Mouse (Mus musculus): ENCODE measurements around the gene Xpo4.

Gene Xpo4

DNA sequence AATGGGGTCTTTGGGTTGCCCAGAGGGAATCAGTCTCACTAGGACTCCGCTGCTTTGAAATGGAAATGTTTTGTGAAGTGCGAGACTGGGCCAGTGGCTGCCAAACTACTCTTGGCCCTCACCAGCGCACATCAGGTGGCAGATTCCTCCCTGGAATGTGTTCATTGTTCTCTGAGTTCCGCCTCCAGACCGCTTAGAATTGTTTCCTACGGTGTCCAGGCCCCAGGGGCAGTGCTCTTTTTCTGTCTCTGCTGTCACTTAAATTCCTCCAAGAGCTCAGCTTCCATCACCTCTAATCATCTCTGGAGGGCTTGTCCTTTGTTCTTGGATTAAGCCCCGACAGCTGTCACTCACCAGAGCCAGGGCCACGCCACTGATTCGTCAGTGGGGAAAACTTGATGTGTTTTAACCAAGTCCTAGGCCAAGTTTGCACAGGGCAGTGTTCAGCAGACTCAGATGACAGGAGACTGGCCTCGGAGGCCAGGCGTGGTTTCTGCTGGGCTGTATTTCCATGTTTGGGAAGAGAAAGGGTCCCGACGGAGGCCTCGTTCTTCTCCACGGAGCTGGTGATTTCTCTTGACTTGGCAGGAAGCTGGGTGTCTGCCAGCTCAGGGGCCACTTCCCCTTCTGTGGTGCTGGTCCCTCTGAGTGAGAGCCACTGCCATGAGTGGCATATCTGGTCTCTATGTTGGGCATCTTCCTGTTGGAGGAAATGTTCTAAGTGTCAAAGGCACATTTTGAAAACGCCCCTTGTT lies 127.8 kb downstream of the Xpo4 start:
- in situ Hi-C loops (cut with MboI, MseI), result no loop called here

- in situ Hi-C loops (cut with MboI, MseI), result no loop called here
Measured at GRCm38 (mm10) chr14:57536820-57537219, 128.4 kb downstream of the Xpo4 start.

GRCm38 (mm10) chr14:57535646-57536045 lies 129.6 kb downstream of the Xpo4 start:
- in situ Hi-C loops (cut with MboI, MseI), result no loop called here

- in situ Hi-C loops (cut with MboI, MseI), result no loop called here
Measured at GRCm38 (mm10) chr14:57534961-57535360, 130.3 kb downstream of the Xpo4 start.

GRCm38 (mm10) chr14:57534346-57534745 lies 130.9 kb downstream of the Xpo4 start:
- in situ Hi-C loops (cut with MboI, MseI), result no loop called here

- in situ Hi-C loops (cut with MboI, MseI), result no loop called here
Measured at GRCm38 (mm10) chr14:57533841-57534240, 131.4 kb downstream of the Xpo4 start.

- in situ Hi-C loops (cut with MboI, MseI), result no loop called here
Measured at GRCm38 (mm10) chr14:57533214-57533613, 132.0 kb downstream of the Xpo4 start.

GRCm38 (mm10) chr14:57532577-57532976 lies 132.7 kb downstream of the Xpo4 start:
- in situ Hi-C loops (cut with MboI, MseI), result no loop called here

- in situ Hi-C loops (cut with MboI, MseI), result no loop called here
Measured at GRCm38 (mm10) chr14:57529786-57530515, 135.3 kb downstream of the Xpo4 start.

GRCm38 (mm10) chr14:57529086-57529785 lies 136.0 kb downstream of the Xpo4 start:
- in situ Hi-C loops (cut with MboI, MseI), result no loop called here

GRCm38 (mm10) chr14:57527598-57527997 lies 137.6 kb downstream of the Xpo4 start:
- in situ Hi-C loops (cut with MboI, MseI), result no loop called here
